Mouse (Mus musculus) gastrocnemius, postnatal 25 days (tissue): ENCODE results near the gene Bcas3. TPM values are rescaled to one million over a fixed set of nuclear protein-coding genes. Genes with fewer than 3 reads are reported as not detected.

Source experiments
- DNase-seq: peaks from one replicate; pipeline ENCODE4 v3.0.0; 2022
- total RNA-seq, 2 experiments: library from RNA; stranded (reverse); gene quantifications; 1 replicate in 1 of 2; 2 replicates in 1 of 2; pipeline ENCODE4 v1.2.3; 2021

Bcas3 gene
- total RNA-seq, 2 experiments from 2014 or later, result 30.1 to 31.5 TPM

- DNase-seq, result no peak
Measured at GRCm38 (mm10) chr11:85799456-85799855, 446.5 kb downstream of the Bcas3 start.

DNA sequence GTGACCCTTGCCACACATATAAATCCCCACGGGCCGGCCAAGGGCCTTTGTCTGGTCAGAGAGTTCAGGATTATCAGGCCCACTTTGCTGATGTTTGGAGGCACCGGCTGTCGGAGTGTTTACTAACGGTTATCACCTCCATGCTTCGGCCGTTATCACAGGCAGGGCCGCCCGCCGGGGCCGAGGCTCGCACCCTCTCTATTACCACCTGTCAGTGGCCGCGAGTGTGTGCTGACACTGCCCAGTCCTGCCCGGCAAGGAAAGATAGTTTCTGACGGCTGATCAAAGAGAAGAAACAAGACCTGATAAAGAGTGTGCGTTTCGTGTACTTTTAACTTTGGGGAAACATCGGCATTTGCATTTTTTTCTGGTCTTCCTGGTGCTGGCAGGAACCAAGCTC lies 446.9 kb downstream of the Bcas3 start:
- no peak for DNase-seq

GRCm38 (mm10) chr11:85800380-85800779 lies 447.4 kb downstream of the Bcas3 start:
- no peak for DNase-seq

DNA sequence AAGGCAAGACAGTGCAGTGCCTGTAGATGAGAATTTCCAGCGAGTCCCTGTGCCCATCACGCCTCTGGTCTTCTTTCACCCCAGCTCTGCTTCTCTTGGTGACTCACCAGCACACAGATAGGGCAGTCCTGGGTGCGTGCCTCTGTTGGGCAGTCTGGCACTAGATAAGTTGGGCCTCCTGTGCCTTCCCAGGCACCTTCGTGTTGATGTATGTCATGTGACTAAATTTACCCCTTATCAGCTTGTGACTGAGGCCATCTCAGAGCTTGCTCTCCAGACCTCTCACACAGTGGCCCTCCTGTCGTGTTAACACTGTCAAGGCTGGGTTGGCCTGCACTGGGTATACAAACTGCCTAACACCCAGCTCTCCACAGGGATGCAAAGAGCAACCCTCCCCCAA lies 451.1 kb downstream of the Bcas3 start:
- no peak for DNase-seq

DNA sequence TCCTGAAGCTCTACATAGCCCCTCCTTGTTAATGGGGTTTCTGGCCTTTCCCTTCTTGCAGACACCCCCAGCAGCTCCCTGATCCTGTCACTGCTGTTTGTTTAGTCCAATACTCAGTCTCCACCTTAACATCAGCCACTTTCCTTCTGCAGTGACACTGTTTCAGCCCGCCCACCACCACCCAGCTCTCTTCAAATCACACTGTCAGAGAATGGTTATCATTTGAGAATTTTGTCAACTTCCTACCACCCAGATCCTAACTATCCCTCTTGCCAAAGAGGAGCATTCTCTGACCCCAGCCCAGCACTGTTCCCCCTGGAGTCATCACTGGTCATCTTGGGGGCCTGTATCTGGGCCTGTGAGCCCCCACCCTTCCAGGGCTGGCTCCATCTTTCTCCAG lies 452.8 kb downstream of the Bcas3 start:
- DNase-seq, result no peak

DNA sequence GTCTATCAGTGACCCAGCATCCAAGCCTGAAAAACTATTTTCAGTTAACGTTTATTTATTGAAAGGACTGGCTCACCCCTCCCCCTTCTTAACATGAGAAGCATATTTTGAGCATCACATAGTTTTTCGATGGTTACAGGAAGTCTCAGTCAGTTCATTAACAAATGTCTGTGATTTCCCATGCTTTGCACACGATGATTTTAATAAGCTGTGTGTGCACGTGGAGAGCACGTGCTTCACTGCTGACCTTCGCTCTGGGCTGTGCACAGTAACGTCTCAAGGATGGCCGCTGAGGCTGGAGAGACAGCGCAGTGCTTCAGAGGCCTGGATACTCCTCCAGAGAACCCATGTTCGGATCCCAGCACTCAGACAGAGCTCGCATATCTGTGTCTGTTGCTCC lies 454.4 kb downstream of the Bcas3 start:
- DNase-seq, result no peak

- no peak for DNase-seq
Measured at GRCm38 (mm10) chr11:85811229-85811628, 458.3 kb downstream of the Bcas3 start.

DNA sequence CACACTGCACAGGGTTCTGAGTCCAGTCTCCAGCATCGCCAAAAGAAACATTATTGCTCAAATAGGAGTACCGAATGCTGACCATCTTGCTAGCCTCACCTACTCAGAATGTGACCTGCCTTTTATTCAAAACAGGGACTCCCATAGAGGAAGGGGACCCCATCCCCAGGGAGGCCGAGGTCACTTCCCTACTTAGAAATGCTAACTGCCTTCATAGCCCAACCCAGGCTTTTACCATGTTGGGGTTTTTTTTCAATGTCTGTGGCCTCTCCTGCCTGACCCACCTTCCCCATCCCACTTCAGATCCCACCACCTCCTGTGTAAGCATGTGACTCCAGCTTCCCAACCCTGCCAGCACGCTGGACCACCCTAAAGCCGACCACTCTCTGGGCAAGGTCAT lies 458.7 kb downstream of the Bcas3 start:
- no peak for DNase-seq

DNA sequence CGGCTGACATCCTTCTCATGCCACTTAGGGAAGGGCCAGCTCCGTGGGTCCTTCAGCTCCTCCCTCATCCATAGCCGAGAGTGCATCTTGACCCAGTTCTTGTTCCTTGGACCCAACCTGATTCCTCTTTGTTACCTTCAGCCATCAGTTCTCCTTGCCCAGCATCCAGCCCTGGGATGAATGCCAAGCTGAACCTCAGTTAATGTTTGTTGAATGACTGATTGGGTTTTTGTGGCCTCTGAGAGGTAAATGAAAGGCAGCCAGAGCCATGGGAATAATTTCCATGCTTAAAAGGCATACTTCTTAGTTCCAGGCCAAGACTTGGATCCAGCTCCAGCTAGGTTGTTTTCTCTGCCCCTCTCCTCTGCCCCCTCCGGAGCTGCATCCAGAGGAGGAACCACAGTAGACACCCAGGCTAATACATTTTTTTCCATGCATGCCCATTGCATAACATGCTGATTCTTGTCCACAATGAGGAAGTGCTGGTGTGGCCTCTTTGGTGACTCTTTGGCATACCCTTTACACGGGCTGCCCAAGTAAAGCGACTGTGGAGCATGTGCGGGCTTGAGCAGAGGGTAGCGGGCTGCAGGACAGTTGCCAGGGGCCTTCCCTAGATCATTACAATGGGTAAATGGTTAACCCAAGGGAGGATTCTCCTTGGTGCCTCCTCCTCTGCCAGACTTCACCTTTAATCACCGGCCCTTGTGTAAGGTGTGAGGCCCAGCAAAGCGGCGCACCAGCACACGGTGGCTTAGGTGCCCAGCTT lies 459.4 kb downstream of the Bcas3 start:
- no peak for DNase-seq

DNA sequence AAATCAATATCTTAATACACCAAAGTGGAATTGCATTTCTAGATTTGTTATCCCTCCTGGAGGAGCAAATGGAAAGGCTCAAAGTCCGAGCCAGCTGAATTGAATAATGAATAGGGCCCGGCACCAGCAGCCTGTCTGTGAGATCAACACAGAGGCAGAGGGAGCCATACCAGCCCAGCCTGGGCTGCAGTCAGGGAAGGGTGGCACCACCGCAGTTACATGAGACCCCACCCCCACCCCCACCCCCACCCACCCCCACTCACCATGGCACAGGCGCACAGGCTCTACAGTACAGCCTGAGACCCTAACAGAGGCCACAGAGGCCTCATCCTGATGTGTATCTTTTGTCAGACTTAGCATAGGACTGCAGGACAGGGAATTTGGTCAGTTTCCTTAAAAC lies 461.7 kb downstream of the Bcas3 start:
- DNase-seq, result no peak

GRCm38 (mm10) chr11:85816471-85816870 lies 463.5 kb downstream of the Bcas3 start:
- DNase-seq, result no peak

- no peak for DNase-seq
Measured at GRCm38 (mm10) chr11:85818401-85818800, 465.4 kb downstream of the Bcas3 start.

- no peak for DNase-seq
Measured at GRCm38 (mm10) chr11:85820959-85821358, 468.0 kb downstream of the Bcas3 start.

- no peak for DNase-seq
Measured at GRCm38 (mm10) chr11:85821659-85822058, 468.7 kb downstream of the Bcas3 start.

GRCm38 (mm10) chr11:85823181-85823580 lies 470.2 kb downstream of the Bcas3 start:
- peak; percentile 77 for DNase-seq

DNA sequence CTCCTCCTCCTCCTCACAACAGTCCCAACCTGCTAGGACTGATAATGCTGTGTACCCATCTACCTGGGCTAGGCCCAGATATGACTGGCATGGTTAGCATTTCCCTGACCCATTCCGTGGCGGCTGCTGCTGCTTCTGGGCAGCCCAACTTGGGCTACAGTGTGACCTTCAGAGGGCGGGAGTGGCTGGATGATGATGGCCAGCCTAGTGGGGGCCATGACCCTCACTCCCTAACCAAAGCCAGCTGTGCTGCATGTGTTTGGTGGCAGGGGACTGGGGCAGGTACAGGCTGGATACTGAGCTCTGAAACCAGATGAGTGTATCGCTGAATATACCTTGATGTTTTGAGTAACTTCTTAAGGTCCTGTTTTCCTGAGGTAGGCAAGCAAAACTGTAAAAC lies 470.8 kb downstream of the Bcas3 start:
- no peak for DNase-seq

- no peak for DNase-seq
Measured at GRCm38 (mm10) chr11:85825031-85825430, 472.1 kb downstream of the Bcas3 start.

- no peak for DNase-seq
Measured at GRCm38 (mm10) chr11:85825823-85826222, 472.9 kb downstream of the Bcas3 start.

GRCm38 (mm10) chr11:85827342-85827741 lies 474.4 kb downstream of the Bcas3 start:
- no peak for DNase-seq

GRCm38 (mm10) chr11:85828691-85829519 lies 475.9 kb downstream of the Bcas3 start:
- no peak for DNase-seq

DNA sequence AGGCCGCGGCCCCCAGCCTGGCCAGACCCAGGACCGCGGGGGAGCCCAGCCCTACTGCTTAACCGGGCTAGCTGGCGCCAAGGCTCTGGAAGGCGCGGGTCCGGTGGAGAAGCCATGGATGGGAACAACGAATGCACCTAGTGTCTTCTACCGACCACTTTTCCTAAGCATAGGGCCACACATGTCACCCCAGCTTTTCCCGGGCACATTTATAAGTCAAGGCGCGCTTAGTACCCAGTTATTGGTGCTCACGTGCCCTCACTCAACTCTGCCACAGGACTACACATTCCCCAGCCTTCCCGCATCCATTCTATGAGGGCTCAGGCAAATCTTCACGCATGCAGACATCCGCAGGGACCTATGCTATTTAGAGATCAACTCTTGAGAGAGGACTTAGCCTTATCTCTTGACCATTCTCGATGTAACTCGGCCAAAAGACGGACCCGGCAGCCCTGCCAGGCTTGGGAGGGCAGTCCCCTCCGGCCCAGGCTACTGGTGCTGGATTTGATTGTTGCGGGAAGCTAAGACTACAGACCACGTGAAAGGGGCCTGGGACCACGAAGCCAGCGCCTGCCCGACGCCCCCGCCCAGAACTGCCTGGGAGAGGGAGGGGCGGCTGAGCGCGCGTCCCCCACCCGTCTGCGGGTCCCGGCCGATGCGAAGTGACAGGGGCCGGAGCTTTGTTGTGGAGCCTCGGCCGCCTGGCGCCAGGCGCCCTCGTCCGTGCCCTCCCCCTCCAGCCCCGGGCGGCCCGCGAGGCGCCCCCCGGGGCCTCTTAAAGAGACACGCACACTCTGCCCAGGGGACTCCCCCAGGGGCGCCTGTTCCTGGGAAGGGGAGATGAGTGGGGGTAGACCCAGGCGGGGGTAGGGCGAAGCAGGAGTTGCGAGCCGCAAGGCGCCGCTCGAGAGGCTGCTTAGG lies 476.8 kb downstream of the Bcas3 start:
- DNase-seq, result no peak

DNA sequence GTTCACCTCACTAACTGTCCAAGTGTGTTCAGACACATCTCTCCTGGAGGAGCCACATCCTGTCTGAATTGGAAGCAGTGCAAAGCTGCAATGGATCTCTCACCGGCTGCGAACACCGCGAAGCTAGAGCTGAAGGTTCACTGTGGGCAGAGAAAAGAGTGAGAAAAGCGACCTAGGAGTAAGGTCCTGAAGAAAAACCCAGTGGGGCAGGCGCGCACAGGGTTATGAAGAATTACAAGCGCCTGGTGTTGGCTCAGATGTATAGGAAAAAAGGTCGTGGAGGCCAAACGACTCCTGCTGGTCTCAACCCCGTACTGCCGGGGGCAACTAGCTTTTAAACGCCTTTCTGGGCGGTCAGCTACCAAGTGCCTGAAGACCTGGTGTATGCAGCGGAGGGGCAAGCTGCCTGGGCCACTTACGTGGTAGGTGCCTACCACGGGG lies 478.0 kb downstream of the Bcas3 start:
- DNase-seq, result no peak
